Mouse (Mus musculus) midbrain, postnatal 0 days (tissue): ENCODE data around the gene Ccdc7a. TPM values are rescaled to one million over a fixed set of nuclear protein-coding genes. Genes with fewer than 3 reads are reported as not detected.
"Not testable (repeated sequence)": the region's sequence is repeated elsewhere in the genome, so short reads cannot be mapped to it uniquely, and the experiment has no call there.

Experiments
- ATAC-seq: fragments of 200-750 bp; cut with Nextera tagmentation; 2 replicates; pipeline ENCODE4 v1.8.0; 2017; ENCODE audit warnings: moderate number of reproducible peaks, mild to moderate bottlenecking, moderate TSS enrichment, moderate library complexity; ENCODE audit not compliant: low FRiP score
- DNase-seq: peaks from one replicate; pipeline ENCODE4 v3.0.0-alpha.2; 2015; ENCODE audit warnings: low spot score
- H3K27ac ChIP-seq: fragments of 300-500 bp; sonication (generic); 2 replicates; pipeline ENCODE4 v1.5.1; 2014; ENCODE audit warnings: low read depth, mild to moderate bottlenecking, low read length, mixed read lengths
- H3K27me3 ChIP-seq: fragments of 300-500 bp; sonication (generic); 2 replicates; pipeline ENCODE4 v1.6.1; 2014; ENCODE audit warnings: low read length, control low read depth, mixed read lengths; ENCODE audit not compliant: insufficient read depth
- H3K36me3 ChIP-seq: fragments of 300-500 bp; sonication (generic); 2 replicates; pipeline ENCODE4 v1.6.1; 2014; ENCODE audit warnings: low read length, control low read depth, mixed read lengths; ENCODE audit not compliant: insufficient read depth
- H3K4me1 ChIP-seq: fragments of 300-500 bp; sonication (generic); 2 replicates; pipeline ENCODE4 v1.6.1; 2014; ENCODE audit warnings: mild to moderate bottlenecking, control low read depth, antibody characterized with exemption, low read length, mixed read lengths; ENCODE audit not compliant: insufficient read depth
- H3K4me2 ChIP-seq: fragments of 300-500 bp; sonication (generic); 2 replicates; pipeline ENCODE4 v1.6.1; 2014; ENCODE audit warnings: low read depth, mild to moderate bottlenecking, low read length, mixed read lengths; ENCODE audit not compliant: poor library complexity, severe bottlenecking
- H3K4me3 ChIP-seq: fragments of 300-500 bp; sonication (generic); 2 replicates; pipeline ENCODE4 v1.5.1; 2014; ENCODE audit warnings: low read depth, mild to moderate bottlenecking, low read length, moderate library complexity
- H3K9ac ChIP-seq: fragments of 300-500 bp; sonication (generic); replicated peaks from 2 replicates; pipeline ENCODE4 v1.6.1; 2014; ENCODE audit warnings: mild to moderate bottlenecking, low read length, moderate library complexity, mixed read lengths; ENCODE audit not compliant: poor library complexity, severe bottlenecking
- H3K9me3 ChIP-seq: fragments of 300-500 bp; sonication (generic); 2 replicates; pipeline ENCODE4 v1.6.1; 2016; ENCODE audit warnings: low read length, control low read depth
- CTCF ChIP-seq: IDR thresholded peaks from 2 replicates; pipeline ENCODE4 v1.5.1; 2016; ENCODE audit warnings: antibody characterized with exemption, mild to moderate bottlenecking
- WGBS: fragments of 180-500 bp; shearing (Covaris S2); extraction: QIAGEN DNeasy Blood & Tissue Kit; methylation state at CpG from one replicate; pipeline ENCODE4 v1.1.7; 2014; 5-methylcytosine and 5-hydroxymethylcytosine counted together
- polyA plus RNA-seq: library from polyadenylated mRNA; unstranded; fragments of >200 nt; fragmentation: Nextera tagmentation; extraction: Ambion mirVana; gene quantifications from 2 replicates; pipeline ENCODE4 v1.2.1, GENCODE M21; 2015
- total RNA-seq: library from RNA; depleted of rRNA; stranded (reverse); fragments of >200 nt; gene quantifications from 2 replicates; pipeline ENCODE4 v1.2.3, GENCODE M21; 2014; rRNA removed

Ccdc7a gene
- total RNA-seq, result not detected in 2 replicates
- polyA plus RNA-seq, result 0.07 TPM in 1 of 2 replicates, not detected in the other

DNA sequence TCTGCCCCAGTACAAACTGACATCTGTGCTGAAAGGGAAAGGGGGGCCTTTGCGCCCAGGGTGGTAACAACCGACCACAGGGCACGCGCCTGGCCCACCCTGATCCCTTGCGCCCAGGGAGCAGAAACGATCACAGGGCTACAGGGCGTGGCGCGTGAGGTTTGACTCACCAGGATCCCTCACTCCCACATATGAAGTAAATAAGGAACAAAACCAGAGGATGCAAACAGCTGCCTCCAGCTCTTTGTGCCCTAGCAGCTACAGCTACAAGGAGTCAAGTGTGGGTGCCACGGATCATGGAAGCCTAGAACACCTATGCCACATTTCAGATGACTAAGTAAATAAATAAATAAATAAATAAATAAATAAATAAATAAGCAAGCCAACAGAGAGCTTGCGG lies at the start of gene Ccdc7a:
Gene Ccdc7a (minus strand): TSS at position 101 of the 400 bp plus-strand sequence.
- not testable (repeated sequence) for H3K9ac ChIP-seq, H3K4me2 ChIP-seq, ATAC-seq, H3K4me1 ChIP-seq, H3K4me3 ChIP-seq, H3K27ac ChIP-seq, H3K36me3 ChIP-seq, H3K9me3 ChIP-seq, H3K27me3 ChIP-seq, DNase-seq
- WGBS, result 86% methylated on average over 2 of the region's 11 CpGs

DNA sequence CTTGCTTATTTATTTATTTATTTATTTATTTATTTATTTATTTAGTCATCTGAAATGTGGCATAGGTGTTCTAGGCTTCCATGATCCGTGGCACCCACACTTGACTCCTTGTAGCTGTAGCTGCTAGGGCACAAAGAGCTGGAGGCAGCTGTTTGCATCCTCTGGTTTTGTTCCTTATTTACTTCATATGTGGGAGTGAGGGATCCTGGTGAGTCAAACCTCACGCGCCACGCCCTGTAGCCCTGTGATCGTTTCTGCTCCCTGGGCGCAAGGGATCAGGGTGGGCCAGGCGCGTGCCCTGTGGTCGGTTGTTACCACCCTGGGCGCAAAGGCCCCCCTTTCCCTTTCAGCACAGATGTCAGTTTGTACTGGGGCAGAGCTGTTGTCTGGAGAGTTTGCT lies 1.5 kb upstream of the Ccdc7a start, which contains the start of gene Ccdc7b:
Gene Ccdc7b (plus strand): TSS at position 301 of the 400 bp plus-strand sequence.
- DNase-seq, H3K4me2 ChIP-seq, H3K4me3 ChIP-seq, H3K4me1 ChIP-seq, H3K27ac ChIP-seq, H3K9ac ChIP-seq, H3K9me3 ChIP-seq, ATAC-seq, H3K27me3 ChIP-seq, H3K36me3 ChIP-seq: not testable (repeated sequence)
- WGBS, result 85% methylated on average over 1 of the region's 10 CpGs

DNA sequence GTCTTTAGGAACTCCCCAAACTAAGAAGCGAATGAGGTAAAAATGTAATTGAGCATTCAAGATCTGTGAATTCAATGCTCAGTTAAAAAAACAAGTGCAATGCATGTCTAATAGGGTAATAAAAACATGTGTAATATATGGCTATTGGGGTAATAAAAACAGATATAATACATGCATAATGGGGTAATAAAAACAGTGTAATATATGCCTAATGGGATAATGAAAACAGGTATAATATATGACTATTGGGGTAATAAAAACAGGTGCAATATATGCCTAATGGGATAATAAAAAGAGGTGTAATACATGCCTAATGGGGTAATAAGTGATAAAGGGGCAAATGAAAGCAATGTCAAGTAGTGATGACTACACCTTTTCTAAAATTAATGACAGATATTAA lies 73.9 kb downstream of the Ccdc7a start:
- H3K4me1 ChIP-seq, result no peaks in the 10 kb centered on the region
- WGBS, result 88% methylated on average over 1 of the region's 1 CpGs
- H3K4me3 ChIP-seq, result no peak overlapping the region
- no peaks in the 10 kb centered on the region for H3K9me3 ChIP-seq
- no peak overlapping the region for H3K4me2 ChIP-seq
- H3K36me3 ChIP-seq, result no peaks in the 10 kb centered on the region
- DNase-seq (no peak), ATAC-seq (no peak)
- H3K27ac ChIP-seq, result no peak overlapping the region
- TF ChIP-seq CTCF, result no peak
- no peaks in the 10 kb centered on the region for H3K27me3 ChIP-seq
- H3K9ac ChIP-seq, result no peak overlapping the region

DNA sequence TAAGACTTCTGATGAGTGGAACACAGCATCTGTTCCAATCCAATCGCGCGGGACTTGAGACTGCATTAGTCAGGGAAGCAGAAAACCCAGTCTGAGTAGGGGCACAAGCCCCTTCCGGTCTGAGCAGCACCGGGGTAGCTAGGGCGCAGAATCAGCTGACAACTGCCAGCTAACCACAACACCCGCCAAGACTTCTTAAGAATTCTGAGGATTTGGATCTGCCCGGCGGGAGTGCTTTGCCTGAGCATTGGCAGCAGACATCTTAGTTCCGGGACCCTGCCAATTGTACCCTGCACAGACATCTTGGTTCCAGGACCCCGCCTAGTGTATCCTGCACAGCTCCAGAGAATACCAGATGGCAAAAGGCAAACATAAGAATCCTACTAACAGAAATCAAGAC lies 116.4 kb downstream of the Ccdc7a start:
- not testable (repeated sequence) for H3K4me1 ChIP-seq, H3K27me3 ChIP-seq, H3K9ac ChIP-seq, H3K4me3 ChIP-seq, H3K9me3 ChIP-seq, H3K36me3 ChIP-seq, ATAC-seq, H3K4me2 ChIP-seq, DNase-seq, H3K27ac ChIP-seq
- 82% methylated on average over 11 of the region's 11 CpGs for WGBS

DNA sequence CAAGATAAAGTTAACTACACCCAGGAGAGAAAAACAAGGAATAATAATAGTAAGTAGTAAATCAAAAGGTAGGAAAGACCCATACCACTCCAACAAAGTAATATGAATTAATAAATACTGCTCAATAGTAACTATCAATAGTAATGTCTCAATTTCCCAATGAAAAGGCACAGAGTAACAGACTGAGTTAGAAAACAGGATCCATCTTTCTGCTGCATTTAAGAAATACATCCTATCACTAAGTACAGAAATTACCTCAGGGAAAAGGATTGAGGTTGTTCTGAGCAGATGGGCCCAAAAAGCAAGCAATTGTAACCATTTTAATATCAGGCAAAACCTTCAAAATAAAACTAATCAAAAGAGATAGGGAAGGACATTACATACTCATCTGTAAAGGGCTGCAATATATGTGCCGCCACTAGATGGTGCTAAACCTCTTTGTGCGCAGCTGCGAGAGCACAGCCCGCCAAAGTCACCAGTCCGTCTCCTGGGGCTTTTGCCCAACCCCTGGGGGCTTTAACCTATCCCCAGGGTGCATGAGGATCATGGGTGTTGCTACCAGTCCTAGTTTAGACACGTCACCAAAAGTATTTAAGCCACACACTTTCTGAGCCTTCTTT lies 124.2 kb downstream of the Ccdc7a start:
- not testable (repeated sequence) for H3K4me3 ChIP-seq, H3K9me3 ChIP-seq, H3K36me3 ChIP-seq, H3K27ac ChIP-seq, H3K4me1 ChIP-seq, H3K27me3 ChIP-seq, H3K9ac ChIP-seq, ATAC-seq, H3K4me2 ChIP-seq
- under 1% methylated on average over 6 of the region's 6 CpGs for WGBS
- DNase-seq, result peak; percentile 5
- peak; percentile 63 for TF ChIP-seq CTCF

DNA sequence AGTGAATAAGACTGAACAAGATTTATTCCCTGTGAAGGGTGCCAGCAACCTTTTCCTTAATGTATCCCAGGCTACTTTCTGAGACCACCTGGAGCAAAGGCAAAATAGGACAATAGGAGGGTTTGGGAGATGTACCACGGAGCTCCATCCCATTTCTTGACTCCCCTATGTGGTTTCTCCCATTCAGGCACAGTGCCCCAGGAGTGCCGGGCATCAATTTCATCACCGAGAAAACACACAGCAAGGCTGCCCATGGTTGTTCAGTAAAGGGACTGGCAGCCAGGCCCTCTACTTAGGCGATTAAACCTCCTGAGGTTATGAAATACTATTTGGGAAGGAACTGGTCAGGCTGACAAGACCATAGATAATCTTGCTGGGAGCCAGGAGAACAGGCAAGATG lies 131.9 kb downstream of the Ccdc7a start:
- Histone ChIP-seq H3K9ac (no peak overlapping the region), H3K9me3 (no peaks in the 10 kb centered on the region), H3K4me1 (no peaks in the 10 kb centered on the region), H3K27ac (no peak overlapping the region), H3K27me3 (no peaks in the 10 kb centered on the region), H3K36me3 (no peaks in the 10 kb centered on the region), H3K4me2 (no peak overlapping the region), H3K4me3 (no peak overlapping the region)
- no peak for TF ChIP-seq CTCF
- DNase-seq (no peak), ATAC-seq (no peak)
- 70% methylated on average over 4 of the region's 4 CpGs for WGBS
